Mouse (Mus musculus): ENCODE data around the gene Rras2.

Rras2 gene

GRCm38 (mm10) chr7:114114284-114114683, 3.3 kb downstream of the Rras2 start:
- 72% methylated on average over 2 of the region's 2 CpGs for WGBS

- WGBS = 75% methylated on average over 2 of the region's 2 CpGs
Measured at GRCm38 (mm10) chr7:114110500-114110899, 7.1 kb downstream of the Rras2 start.

GRCm38 (mm10) chr7:114105886-114106285, 11.7 kb downstream of the Rras2 start:
- WGBS = 81% methylated on average over 8 of the region's 8 CpGs

GRCm38 (mm10) chr7:114103629-114104347, 13.8 kb downstream of the Rras2 start:
- 86% methylated on average over 24 of the region's 24 CpGs for WGBS

GRCm38 (mm10) chr7:114103152-114103551, 14.4 kb downstream of the Rras2 start:
- WGBS = 86% methylated on average over 4 of the region's 4 CpGs

- 65% methylated on average over 4 of the region's 4 CpGs for WGBS
Measured at GRCm38 (mm10) chr7:114102609-114103008, 15.0 kb downstream of the Rras2 start.

GRCm38 (mm10) chr7:114101412-114101811, 16.2 kb downstream of the Rras2 start:
- WGBS = 42% methylated on average over 3 of the region's 3 CpGs

- WGBS = 56% methylated on average over 8 of the region's 8 CpGs
Measured at GRCm38 (mm10) chr7:114093548-114094174, 23.9 kb downstream of the Rras2 start.

- 59% methylated on average over 10 of the region's 10 CpGs for WGBS
Measured at GRCm38 (mm10) chr7:114090892-114091545, 26.6 kb downstream of the Rras2 start.

- 70% methylated on average over 3 of the region's 3 CpGs for WGBS
Measured at GRCm38 (mm10) chr7:114090231-114090630, 27.4 kb downstream of the Rras2 start.

GRCm38 (mm10) chr7:114088918-114089317, 28.7 kb downstream of the Rras2 start:
- WGBS = 72% methylated on average over 5 of the region's 5 CpGs

GRCm38 (mm10) chr7:114087986-114088385, 29.6 kb downstream of the Rras2 start:
- 39% methylated on average over 11 of the region's 11 CpGs for WGBS

- 33% methylated on average over 6 of the region's 6 CpGs for WGBS
Measured at GRCm38 (mm10) chr7:114087341-114087740, 30.2 kb downstream of the Rras2 start.

GRCm38 (mm10) chr7:114086021-114086710, 31.4 kb downstream of the Rras2 start:
- WGBS = 54% methylated on average over 6 of the region's 6 CpGs

- WGBS = 77% methylated on average over 3 of the region's 3 CpGs
Measured at GRCm38 (mm10) chr7:114083760-114084159, 33.8 kb downstream of the Rras2 start.

GRCm38 (mm10) chr7:114083088-114083487, 34.5 kb downstream of the Rras2 start:
- WGBS = 93% methylated on average over 2 of the region's 2 CpGs

- 53% methylated on average over 21 of the region's 21 CpGs for WGBS
Measured at GRCm38 (mm10) chr7:114081633-114082420, 35.8 kb downstream of the Rras2 start.

GRCm38 (mm10) chr7:114080250-114080649, 37.3 kb downstream of the Rras2 start:
- 95% methylated on average over 5 of the region's 5 CpGs for WGBS

GRCm38 (mm10) chr7:114079343-114079742, 38.2 kb downstream of the Rras2 start:
- WGBS = 90% methylated on average over 4 of the region's 4 CpGs

GRCm38 (mm10) chr7:114074595-114074994, 43.0 kb downstream of the Rras2 start:
- WGBS = 92% methylated on average over 2 of the region's 2 CpGs

GRCm38 (mm10) chr7:114074133-114074532, 43.4 kb downstream of the Rras2 start:
- 88% methylated on average over 7 of the region's 7 CpGs for WGBS

Data from cerebral cortex, adult 2 months (tissue).